Mouse (Mus musculus) testis, adult 2 months (tissue): ENCODE measurements around the gene Tmem184a. TPM values are rescaled to one million over a fixed set of nuclear protein-coding genes. Genes with fewer than 3 reads are reported as not detected.

Experiments used
- H3K27ac ChIP-seq: fragments of 200-500 bp; 2 replicates; pipeline ENCODE4 v1.5.1; 2012; ENCODE audit warnings: low read depth, low read length; ENCODE audit not compliant: control insufficient read depth, insufficient read depth
- H3K27me3 ChIP-seq: fragments of 200-500 bp; 2 replicates; pipeline ENCODE4 v1.6.1; 2012; ENCODE audit warnings: mild to moderate bottlenecking, low read length, moderate library complexity; ENCODE audit not compliant: control insufficient read depth, insufficient read depth
- H3K36me3 ChIP-seq: fragments of 200-500 bp; 2 replicates; pipeline ENCODE4 v1.6.1; 2012; ENCODE audit warnings: mild to moderate bottlenecking, low read length; ENCODE audit not compliant: control insufficient read depth, insufficient read depth
- H3K4me1 ChIP-seq: fragments of 200-500 bp; 2 replicates; pipeline ENCODE4 v1.6.1; 2012; ENCODE audit warnings: low read length; ENCODE audit not compliant: control insufficient read depth, insufficient read depth
- H3K4me3 ChIP-seq: fragments of 200-500 bp; 2 replicates; pipeline ENCODE4 v1.5.1; 2012; ENCODE audit warnings: low read depth, mild to moderate bottlenecking, low read length, moderate library complexity, mixed read lengths; ENCODE audit not compliant: control insufficient read depth
- CTCF ChIP-seq: fragments of 200-500 bp; IDR thresholded peaks from 2 replicates; pipeline ENCODE4 v1.5.1; 2012; ENCODE audit warnings: low read depth, mild to moderate bottlenecking, inconsistent platforms, low read length, moderate library complexity; ENCODE audit not compliant: control insufficient read depth, insufficient read depth, insufficient replicate concordance
- POLR2A ChIP-seq: fragments of 200-500 bp; IDR thresholded peaks from 2 replicates; pipeline ENCODE4 v1.6.1; 2012; ENCODE audit warnings: low read depth, mild to moderate bottlenecking, inconsistent platforms, low read length, moderate library complexity; ENCODE audit not compliant: control insufficient read depth
- polyA plus RNA-seq: library from polyadenylated mRNA; depleted of rRNA; stranded (reverse); fragments of >200 nt; gene quantifications from 2 replicates; pipeline ENCODE4 v1.2.3, GENCODE M21; 2012

The Tmem184a gene
- polyA plus RNA-seq, 1 experiment = 204 TPM

GRCm38 (mm10) chr5:139792159-139792775 is 27.4 kb downstream of the Tmem184a start:
- TF ChIP-seq CTCF = no peak
- no peak for TF ChIP-seq POLR2A
- H3K4me1 ChIP-seq = peaks cover 6% of the 10 kb centered on the region
- H3K27me3 ChIP-seq = no peaks in the 10 kb centered on the region
- peak overlapping the region; percentile 94 for H3K4me3 ChIP-seq
- H3K36me3 ChIP-seq = no peaks in the 10 kb centered on the region
- peak overlapping the region; percentile 73; the same call in 1 of the 2 replicates for H3K27ac ChIP-seq

GRCm38 (mm10) chr5:139791227-139792158 is 28.2 kb downstream of the Tmem184a start, which contains the start of gene Mafk:
Gene Mafk, plus strand, starts transcription at chr5:139791513.
- Histone ChIP-seq H3K4me1 (peaks cover 4% of the 10 kb centered on the region), H3K36me3 (no peaks in the 10 kb centered on the region), H3K27ac (peak within 1 kb of the TSS; percentile 73), H3K27me3 (no peaks in the 10 kb centered on the region), H3K4me3 (peak within 1 kb of the TSS; percentile 94)
- TF ChIP-seq CTCF (no peak), POLR2A (peak; percentile 77)

GRCm38 (mm10) chr5:139789466-139789865 is 30.3 kb downstream of the Tmem184a start:
- peaks cover 4% of the 10 kb centered on the region for H3K4me1 ChIP-seq

GRCm38 (mm10) chr5:139781406-139781805 is 38.3 kb downstream of the Tmem184a start:
- Histone ChIP-seq H3K4me3 (no peak overlapping the region), H3K4me1 (no peaks in the 10 kb centered on the region), H3K27ac (no peak overlapping the region), H3K36me3 (no peaks in the 10 kb centered on the region), H3K27me3 (no peaks in the 10 kb centered on the region)
- no peak for TF ChIP-seq POLR2A
- TF ChIP-seq CTCF = no peak

More at GRCm38 (mm10) chr5:139789466-139789865, 30.3 kb downstream of the Tmem184a start:
- TF ChIP-seq POLR2A (no peak), CTCF (no peak)
- no peak overlapping the region for H3K27ac ChIP-seq
- H3K4me3 ChIP-seq = no peak overlapping the region
- H3K27me3 ChIP-seq = no peaks in the 10 kb centered on the region
- no peaks in the 10 kb centered on the region for H3K36me3 ChIP-seq

- Histone ChIP-seq H3K27me3 (no peaks in the 10 kb centered on the region), H3K36me3 (no peaks in the 10 kb centered on the region), H3K4me1 (peaks cover 17% of the 10 kb centered on the region), H3K4me3 (no peak overlapping the region), H3K27ac (no peak overlapping the region)
- TF ChIP-seq POLR2A (no peak), CTCF (no peak)
These were observed 42.8 kb downstream of the Tmem184a start for GRCm38 (mm10) chr5:139776966-139777365.

GRCm38 (mm10) chr5:139775216-139775926 is 44.3 kb downstream of the Tmem184a start, which contains the start of gene Ints1:
Gene Ints1, minus strand, starts transcription at chr5:139775674.
- H3K27me3 ChIP-seq = no peaks in the 10 kb centered on the region
- TF ChIP-seq CTCF = peak; percentile 97
- TF ChIP-seq POLR2A = peak; percentile 41; the same call in 1 of the 2 replicates
- peak within 1 kb of the TSS; percentile 64 for H3K27ac ChIP-seq
- peaks cover 3% of the 10 kb centered on the region for H3K36me3 ChIP-seq
- H3K4me3 ChIP-seq = peak within 1 kb of the TSS; percentile 98
- peaks cover 17% of the 10 kb centered on the region for H3K4me1 ChIP-seq

- Histone ChIP-seq H3K4me3 (no peak overlapping the region), H3K36me3 (peaks cover 3% of the 10 kb centered on the region), H3K27ac (no peak overlapping the region), H3K4me1 (peaks cover 6% of the 10 kb centered on the region), H3K27me3 (no peaks in the 10 kb centered on the region)
- TF ChIP-seq POLR2A (no peak), CTCF (no peak)
These were observed 51.5 kb downstream of the Tmem184a start for GRCm38 (mm10) chr5:139768216-139768615.
